Mouse (Mus musculus) lung, embryonic 16.5 days (tissue): ENCODE measurements at regions not wholly inside any gene's neighbourhood (a gene's known extent, or its start where the extent isn't known, plus 50 kb on each side); places are given as distances from the start of the nearest gene placed in this dataset.
A peak's percentile ranks its signal among the peaks of the same experiment; 100 is the strongest.

Source experiments
- ATAC-seq: fragments of 200-750 bp; cut with Nextera tagmentation; 2 replicates; pipeline ENCODE4 v1.8.0; 2017; ENCODE audit warnings: low read depth, mild to moderate bottlenecking, moderate library complexity
- H3K27ac ChIP-seq: fragments of 300-500 bp; sonication (generic); 2 replicates; pipeline ENCODE4 v1.5.1; 2014; ENCODE audit warnings: mild to moderate bottlenecking, control low read depth, low read length
- H3K27me3 ChIP-seq: fragments of 300-500 bp; sonication (generic); 2 replicates; pipeline ENCODE4 v1.6.1; 2014; ENCODE audit warnings: low read depth, low read length, mixed read lengths; ENCODE audit not compliant: control insufficient read depth, insufficient read depth
- H3K36me3 ChIP-seq: fragments of 300-500 bp; sonication (generic); 2 replicates; pipeline ENCODE4 v1.6.1; 2014; ENCODE audit warnings: low read length; ENCODE audit not compliant: control insufficient read depth, insufficient read depth
- H3K4me1 ChIP-seq: fragments of 300-500 bp; sonication (generic); replicated peaks from 2 replicates; pipeline ENCODE4 v1.6.1; 2014; ENCODE audit warnings: low read length, mixed read lengths; ENCODE audit not compliant: control insufficient read depth, insufficient read depth
- H3K4me2 ChIP-seq: fragments of 300-500 bp; sonication (generic); 2 replicates; pipeline ENCODE4 v1.6.1; 2014; ENCODE audit warnings: low read depth, low read length, control low read depth
- H3K4me3 ChIP-seq: fragments of 300-500 bp; sonication (generic); 2 replicates; pipeline ENCODE4 v1.5.1; 2014; ENCODE audit warnings: mild to moderate bottlenecking, low read length, control low read depth
- H3K9ac ChIP-seq: fragments of 300-500 bp; sonication (generic); 2 replicates; pipeline ENCODE4 v1.6.1; 2014; ENCODE audit warnings: low read length, control low read depth
- H3K9me3 ChIP-seq: fragments of 300-500 bp; sonication (generic); 2 replicates; pipeline ENCODE4 v1.6.1; 2016; ENCODE audit warnings: low read length; ENCODE audit not compliant: control insufficient read depth
- WGBS: fragments of 180-500 bp; shearing (Covaris S2); extraction: QIAGEN DNeasy Blood & Tissue Kit; methylation state at CpG from one replicate; pipeline ENCODE4 v1.1.7; 2014; 5-methylcytosine and 5-hydroxymethylcytosine counted together

DNA sequence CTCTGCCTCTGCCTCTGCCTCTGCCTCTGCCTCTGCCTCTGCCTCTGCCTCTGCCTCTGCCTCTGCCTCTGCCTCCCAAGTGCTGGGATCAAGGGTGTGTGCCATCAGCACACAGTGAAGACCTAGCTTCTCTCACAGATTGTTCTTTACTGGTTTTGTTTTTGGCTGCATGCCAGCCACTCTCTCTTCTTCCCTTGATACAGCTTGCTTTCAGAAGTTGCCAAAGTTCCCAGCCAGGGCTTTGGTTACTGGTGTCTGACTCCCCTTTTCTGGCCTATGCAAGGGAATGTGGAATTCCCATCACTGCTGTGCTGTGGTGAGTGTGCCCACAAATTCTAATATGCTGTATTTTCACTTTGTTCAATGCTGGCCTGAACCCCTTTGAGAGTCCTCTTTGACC is 68.6 kb upstream of the Zfp637 start:
- no peak overlapping the region for H3K4me3 ChIP-seq
- H3K27me3 ChIP-seq: no peaks in the 10 kb centered on the region
- H3K4me1 ChIP-seq: no peaks in the 10 kb centered on the region
- H3K9me3 ChIP-seq: no peaks in the 10 kb centered on the region
- H3K9ac ChIP-seq: no peak overlapping the region
- no peaks in the 10 kb centered on the region for H3K36me3 ChIP-seq
- no peak overlapping the region for H3K27ac ChIP-seq
- ATAC-seq: no peak
- H3K4me2 ChIP-seq: no peak overlapping the region

DNA sequence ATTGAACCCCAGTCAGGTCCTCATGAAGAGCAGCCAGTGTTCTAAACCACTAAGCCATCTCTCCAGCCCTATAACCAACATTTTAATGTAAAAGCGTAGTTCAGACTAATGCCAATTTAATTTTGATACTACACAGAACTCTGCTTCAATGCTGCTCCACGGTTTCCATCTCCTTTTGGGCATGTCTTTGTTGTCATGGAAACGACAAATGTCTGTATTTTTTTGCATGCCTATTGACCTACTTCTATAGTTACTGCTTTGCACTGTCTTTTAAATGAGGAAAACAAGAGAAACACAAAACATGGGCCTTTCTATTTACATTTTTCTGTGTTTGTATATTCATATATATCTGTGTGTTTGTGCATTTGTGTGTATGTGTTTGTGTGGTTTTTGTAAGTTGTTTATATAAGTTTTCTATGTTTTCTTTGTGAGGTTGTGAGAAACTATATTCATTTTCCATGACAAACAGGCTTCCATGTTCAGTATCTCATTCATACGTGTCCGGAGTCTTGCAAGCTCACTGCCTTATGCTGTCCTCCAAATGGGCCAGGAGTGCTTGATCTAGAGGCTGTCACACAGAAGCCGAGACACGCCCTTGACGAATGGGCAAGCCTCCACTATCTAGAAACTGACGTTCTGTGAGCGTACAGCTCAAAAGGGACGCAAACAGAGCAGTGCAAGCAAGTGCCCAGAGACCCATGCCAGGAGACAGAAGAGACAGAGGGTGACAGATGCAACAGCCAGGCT is 65.5 kb upstream of the Zfp637 start:
- no peak for ATAC-seq
- no peaks in the 10 kb centered on the region for H3K36me3 ChIP-seq
- no peaks in the 10 kb centered on the region for H3K4me1 ChIP-seq
- WGBS: 52% methylated on average over 11 of the region's 11 CpGs
- H3K27ac ChIP-seq: no peak overlapping the region
- no peaks in the 10 kb centered on the region for H3K27me3 ChIP-seq
- H3K9ac ChIP-seq: no peak overlapping the region
- no peak overlapping the region for H3K4me2 ChIP-seq
- no peaks in the 10 kb centered on the region for H3K9me3 ChIP-seq
- no peak overlapping the region for H3K4me3 ChIP-seq

DNA sequence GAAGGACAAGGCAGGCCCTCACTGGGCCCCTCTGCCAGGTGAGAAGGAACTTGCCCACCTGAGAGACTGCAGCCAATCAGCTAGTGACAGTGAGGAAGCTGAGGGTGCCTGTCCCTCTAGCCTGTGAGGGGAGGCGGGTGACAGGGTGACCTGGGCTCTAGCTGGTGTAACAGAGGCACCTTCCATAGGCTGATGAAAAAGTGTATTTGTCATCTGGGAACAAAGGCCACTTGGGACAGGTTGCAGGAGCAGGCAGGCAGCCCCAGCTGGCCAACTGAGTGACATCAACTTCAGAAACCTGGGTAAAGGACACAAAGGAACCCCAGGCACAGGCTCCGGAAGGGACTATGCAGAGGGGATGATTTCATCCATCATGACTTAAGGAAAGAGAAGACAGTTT is 63.0 kb upstream of the Zfp637 start:
- Histone ChIP-seq H3K4me1 (no peaks in the 10 kb centered on the region), H3K9ac (no peak overlapping the region), H3K4me3 (no peak overlapping the region), H3K27me3 (no peaks in the 10 kb centered on the region), H3K36me3 (no peaks in the 10 kb centered on the region), H3K9me3 (no peaks in the 10 kb centered on the region), H3K4me2 (no peak overlapping the region), H3K27ac (peak overlapping the region; percentile 59)
- 64% methylated on average over 2 of the region's 2 CpGs for WGBS
- ATAC-seq: peak; percentile 66

GRCm38 (mm10) chr6:117778481-117778880 is 62.5 kb upstream of the Zfp637 start:
- no peaks in the 10 kb centered on the region for H3K9me3 ChIP-seq
- H3K4me3 ChIP-seq: no peak overlapping the region
- H3K4me2 ChIP-seq: no peak overlapping the region
- peak; percentile 88 for ATAC-seq
- no peak overlapping the region for H3K9ac ChIP-seq
- 63% methylated on average over 8 of the region's 8 CpGs for WGBS
- no peaks in the 10 kb centered on the region for H3K27me3 ChIP-seq
- peak overlapping the region; percentile 12 for H3K27ac ChIP-seq
- no peaks in the 10 kb centered on the region for H3K4me1 ChIP-seq
- no peaks in the 10 kb centered on the region for H3K36me3 ChIP-seq

DNA sequence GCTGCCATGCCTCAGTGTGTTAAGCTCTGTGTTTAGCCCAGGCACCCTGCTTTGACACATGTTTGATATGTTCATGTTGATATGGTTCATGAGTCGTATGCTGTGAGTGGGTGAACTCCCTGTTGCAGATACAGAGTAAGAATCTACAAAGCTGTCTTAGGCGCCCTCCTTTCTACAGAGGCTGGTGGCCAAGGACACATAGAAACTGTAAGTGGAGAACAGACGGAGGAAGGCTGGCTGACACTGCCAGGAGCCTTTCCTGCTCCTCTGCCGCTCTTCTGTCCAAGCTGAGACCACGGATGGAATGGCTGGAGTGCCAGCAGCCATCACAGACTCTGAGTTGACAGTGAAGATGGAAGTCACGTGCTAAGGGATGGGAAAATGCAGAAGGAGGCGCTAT is 62.0 kb upstream of the Zfp637 start:
- 78% methylated on average over 7 of the region's 7 CpGs for WGBS
- no peak for ATAC-seq
- Histone ChIP-seq H3K4me1 (no peaks in the 10 kb centered on the region), H3K9me3 (no peaks in the 10 kb centered on the region), H3K4me2 (no peak overlapping the region), H3K36me3 (no peaks in the 10 kb centered on the region), H3K9ac (no peak overlapping the region), H3K27me3 (no peaks in the 10 kb centered on the region), H3K4me3 (no peak overlapping the region), H3K27ac (peak overlapping the region; percentile 12; the same call in 1 of the 2 replicates)

- H3K4me3 ChIP-seq: no peak overlapping the region
- no peaks in the 10 kb centered on the region for H3K9me3 ChIP-seq
- WGBS: 36% methylated on average over 12 of the region's 12 CpGs
- peaks cover 8% of the 10 kb centered on the region; the same call in 1 of the 2 replicates for H3K4me1 ChIP-seq
- H3K27ac ChIP-seq: no peak overlapping the region
- peak; percentile 86 for ATAC-seq
- H3K4me2 ChIP-seq: no peak overlapping the region; the same call in 1 of the 2 replicates
- H3K36me3 ChIP-seq: no peaks in the 10 kb centered on the region
- H3K27me3 ChIP-seq: no peaks in the 10 kb centered on the region; the same call in 1 of the 2 replicates
- no peak overlapping the region for H3K9ac ChIP-seq
Measured at GRCm38 (mm10) chr6:117788580-117789540, 52.1 kb upstream of the Zfp637 start.

GRCm38 (mm10) chr6:117790581-117790980 is 50.4 kb upstream of the Zfp637 start:
- Histone ChIP-seq H3K9me3 (no peaks in the 10 kb centered on the region), H3K4me2 (no peak overlapping the region), H3K27me3 (no peaks in the 10 kb centered on the region; the same call in 1 of the 2 replicates), H3K9ac (no peak overlapping the region), H3K4me1 (peaks cover 8% of the 10 kb centered on the region; the same call in 1 of the 2 replicates), H3K36me3 (no peaks in the 10 kb centered on the region), H3K27ac (no peak overlapping the region), H3K4me3 (no peak overlapping the region)
- 89% methylated on average over 6 of the region's 6 CpGs for WGBS
- no peak for ATAC-seq
